Mouse (Mus musculus) thymus, adult 18-20 months (tissue): Measurements from ENCODE around the gene Ppp1r17.

Experiments used
- DNase-seq, 2 experiments: peaks; one replicate each; pipeline ENCODE4 v3.0.0; 2022; ENCODE audit warnings: mixed read lengths in 2 of 2

Gene Ppp1r17

DNA sequence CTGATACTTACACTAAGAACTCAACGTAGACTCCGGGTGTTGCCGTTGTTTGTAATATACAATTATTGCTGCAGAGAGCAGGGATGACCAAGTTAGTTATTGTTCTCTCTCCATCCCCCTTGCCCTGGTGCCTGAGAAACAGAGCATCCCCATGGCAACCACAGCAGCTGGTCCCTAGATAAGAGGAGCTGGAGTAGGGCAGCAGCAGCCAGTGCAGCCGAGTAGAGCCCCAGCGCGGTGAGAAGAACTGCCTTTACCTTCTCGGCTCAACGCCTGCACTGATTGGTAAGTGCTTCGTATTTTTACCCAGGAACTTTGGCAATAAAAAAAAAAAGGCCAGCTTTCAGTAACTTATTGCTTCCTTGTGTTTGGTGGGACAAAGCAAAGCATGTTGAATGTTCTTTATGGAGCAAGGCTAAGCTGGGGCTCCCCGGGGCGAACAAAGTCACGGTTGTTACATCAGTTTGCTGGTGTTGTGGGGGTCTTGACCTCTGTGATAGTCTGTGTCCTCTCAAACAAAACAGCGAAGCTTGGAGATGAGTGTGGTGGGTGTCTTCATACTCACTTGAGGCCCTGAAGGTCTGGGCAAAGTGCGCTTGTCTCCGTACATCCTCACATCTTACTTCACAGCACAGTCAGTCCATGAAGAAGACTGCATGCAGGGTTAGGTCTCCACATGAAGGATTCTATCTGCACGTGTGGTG, at the start of gene Ppp1r17:
Gene Ppp1r17, plus strand, starts transcription at position 207 of the 704 bp plus-strand sequence.
- DNase-seq = no peak

GRCm38 (mm10) chr6:55972998-55973397, 44.3 kb upstream of the Ppp1r17 start:
- DNase-seq = no peak

GRCm38 (mm10) chr6:55979766-55980165, 37.5 kb upstream of the Ppp1r17 start:
- no peak for DNase-seq

- DNase-seq = no peak
Observed at GRCm38 (mm10) chr6:56008711-56009110, 8.6 kb upstream of the Ppp1r17 start.

DNA sequence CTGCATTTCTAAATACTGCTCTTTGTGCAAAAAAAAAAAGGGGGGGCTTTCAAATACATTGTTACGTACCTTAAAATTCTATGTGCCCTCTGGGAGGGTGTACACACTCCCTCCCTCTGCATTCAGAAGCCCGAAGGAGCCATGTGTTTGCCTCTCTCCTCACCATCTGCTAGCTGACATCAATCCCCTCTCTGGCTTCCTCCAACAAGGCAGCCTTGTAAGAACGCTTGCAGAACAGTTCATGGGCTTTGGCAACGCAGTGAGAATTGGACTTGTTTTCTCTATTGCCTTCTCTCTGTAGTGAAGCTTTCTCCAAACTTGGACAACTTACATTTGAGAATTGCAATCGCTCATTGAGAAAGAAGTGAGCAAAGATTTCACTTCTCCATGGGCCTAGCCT, 4.9 kb upstream of the Ppp1r17 start:
- DNase-seq = no peak

DNA sequence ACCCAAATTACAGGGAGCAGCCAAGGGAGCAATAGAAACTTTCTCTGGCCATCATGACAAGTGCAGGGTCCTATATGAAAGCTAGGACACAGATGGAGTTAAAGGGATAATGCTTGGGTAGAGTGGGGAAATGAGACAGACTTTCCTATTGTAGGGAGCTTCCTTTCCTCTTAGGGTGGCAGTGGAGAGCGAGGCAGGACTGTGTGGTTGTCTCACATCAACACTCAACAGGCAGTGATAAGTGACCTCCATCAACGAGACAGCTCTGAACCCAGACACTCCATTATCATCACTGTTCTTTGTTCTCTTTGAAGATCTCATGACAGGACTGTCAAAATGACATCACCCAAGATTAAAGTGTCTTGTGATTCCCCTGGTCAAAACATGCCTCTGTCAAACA, 2.3 kb downstream of the Ppp1r17 start:
- no peak for DNase-seq

DNA sequence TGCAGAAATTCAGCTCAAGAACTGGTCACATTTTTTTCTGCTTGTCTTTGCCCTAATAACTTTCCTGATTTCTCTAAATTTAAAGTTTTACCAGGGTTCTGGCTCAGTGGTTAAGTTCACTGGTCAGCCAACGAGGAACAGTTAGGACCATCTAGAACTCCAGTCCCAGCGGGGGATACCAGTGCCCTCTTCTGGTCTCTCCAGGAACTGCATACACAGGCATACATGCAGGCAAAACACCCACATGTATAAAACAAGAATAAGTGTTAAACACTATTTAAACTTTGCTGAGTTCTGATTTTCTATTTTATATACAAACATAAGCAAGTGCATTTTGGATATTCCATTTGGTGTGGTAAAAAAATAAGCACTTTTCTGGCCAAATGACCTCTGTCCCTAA, 8.2 kb downstream of the Ppp1r17 start:
- DNase-seq = no peak

- no peak for DNase-seq
Observed at GRCm38 (mm10) chr6:56027318-56027717, 10.0 kb downstream of the Ppp1r17 start.

- no peak for DNase-seq
Observed at GRCm38 (mm10) chr6:56027966-56028365, 10.7 kb downstream of the Ppp1r17 start.

- no peak for DNase-seq
Observed at GRCm38 (mm10) chr6:56029986-56030385, 12.7 kb downstream of the Ppp1r17 start.

DNA sequence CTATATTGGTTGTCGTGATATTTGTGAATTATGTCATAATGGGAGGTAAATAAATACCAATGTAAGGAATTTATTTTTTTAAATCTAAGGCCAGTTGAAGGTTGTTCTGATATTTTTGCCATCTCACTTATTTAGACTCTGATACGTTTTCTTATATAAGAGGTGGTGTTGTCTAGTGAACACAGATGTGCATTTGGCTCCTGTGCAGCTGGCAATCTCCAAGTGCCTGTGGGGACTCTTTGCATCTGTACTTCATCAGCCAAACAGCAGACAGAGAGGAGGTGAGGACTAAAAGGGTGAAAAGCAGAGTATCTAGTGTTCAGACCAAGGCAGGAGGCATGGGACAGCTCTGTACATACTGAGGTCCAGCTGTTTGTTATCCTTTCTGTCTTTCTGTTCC, 14.9 kb downstream of the Ppp1r17 start:
- DNase-seq = no peak

DNA sequence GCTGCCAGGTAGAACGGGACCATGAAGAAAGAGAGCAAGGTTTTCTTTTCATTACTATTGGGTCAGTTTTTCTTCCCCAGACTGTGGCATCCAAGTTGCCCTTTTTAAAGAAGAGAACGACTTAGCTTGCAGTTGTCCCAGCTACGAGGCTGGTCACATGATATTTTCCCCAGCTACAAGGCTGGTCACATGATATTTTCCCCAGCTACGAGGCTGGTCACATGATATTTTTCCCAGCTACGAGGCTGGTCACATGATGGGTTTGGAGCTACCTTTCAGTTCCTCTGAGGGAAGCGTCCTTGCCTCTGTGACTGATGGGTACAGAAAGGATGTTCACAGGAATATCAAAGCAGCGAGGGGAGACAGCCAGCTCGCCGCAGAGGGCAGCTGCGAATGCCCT, 17.8 kb downstream of the Ppp1r17 start:
- DNase-seq = no peak

- no peak for DNase-seq
Observed at GRCm38 (mm10) chr6:56039476-56040055, 22.3 kb downstream of the Ppp1r17 start.

- no peak for DNase-seq
Observed at GRCm38 (mm10) chr6:56044270-56044669, 27.0 kb downstream of the Ppp1r17 start.

- DNase-seq = no peak
Observed at GRCm38 (mm10) chr6:56044716-56045115, 27.4 kb downstream of the Ppp1r17 start.

- no peak for DNase-seq
Observed at GRCm38 (mm10) chr6:56048580-56048979, 31.3 kb downstream of the Ppp1r17 start.

DNA sequence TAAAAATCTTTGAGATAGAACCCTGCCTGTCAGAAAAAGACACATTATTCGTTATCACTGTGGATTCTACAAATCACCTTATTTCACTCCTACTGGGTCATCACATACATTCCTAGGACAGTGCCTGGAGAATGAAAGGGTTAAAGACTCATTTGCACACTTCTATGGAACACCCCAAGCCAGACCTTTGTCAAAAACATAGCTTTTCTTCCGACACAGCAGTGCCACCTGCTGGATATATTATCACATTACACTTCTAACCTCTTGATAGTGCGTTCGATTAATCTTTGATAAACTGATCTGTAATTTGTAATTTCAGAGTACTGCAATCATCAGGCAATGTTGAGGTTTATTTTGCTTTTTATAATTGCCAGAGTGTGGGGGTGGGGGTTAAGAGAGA, 31.8 kb downstream of the Ppp1r17 start:
- DNase-seq = no peak

DNA sequence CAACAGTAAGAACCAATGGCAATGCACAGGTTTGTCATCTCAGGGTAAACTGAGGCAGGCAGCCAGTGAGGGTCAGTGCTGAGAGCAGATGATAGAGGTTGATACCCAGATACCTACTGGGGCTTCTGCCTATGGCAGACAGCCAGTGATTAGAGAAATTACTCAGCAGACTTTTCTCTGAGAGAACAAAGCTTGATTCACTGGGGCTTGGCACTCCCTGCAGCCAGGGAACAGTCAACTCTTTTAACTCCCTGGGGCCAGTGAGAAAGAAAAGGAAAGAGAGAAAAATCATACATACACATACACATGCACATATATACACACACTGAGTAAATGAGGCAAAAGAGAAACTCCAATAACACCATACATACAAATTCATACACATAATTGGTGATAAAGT, 46.4 kb downstream of the Ppp1r17 start:
- DNase-seq = no peak

DNA sequence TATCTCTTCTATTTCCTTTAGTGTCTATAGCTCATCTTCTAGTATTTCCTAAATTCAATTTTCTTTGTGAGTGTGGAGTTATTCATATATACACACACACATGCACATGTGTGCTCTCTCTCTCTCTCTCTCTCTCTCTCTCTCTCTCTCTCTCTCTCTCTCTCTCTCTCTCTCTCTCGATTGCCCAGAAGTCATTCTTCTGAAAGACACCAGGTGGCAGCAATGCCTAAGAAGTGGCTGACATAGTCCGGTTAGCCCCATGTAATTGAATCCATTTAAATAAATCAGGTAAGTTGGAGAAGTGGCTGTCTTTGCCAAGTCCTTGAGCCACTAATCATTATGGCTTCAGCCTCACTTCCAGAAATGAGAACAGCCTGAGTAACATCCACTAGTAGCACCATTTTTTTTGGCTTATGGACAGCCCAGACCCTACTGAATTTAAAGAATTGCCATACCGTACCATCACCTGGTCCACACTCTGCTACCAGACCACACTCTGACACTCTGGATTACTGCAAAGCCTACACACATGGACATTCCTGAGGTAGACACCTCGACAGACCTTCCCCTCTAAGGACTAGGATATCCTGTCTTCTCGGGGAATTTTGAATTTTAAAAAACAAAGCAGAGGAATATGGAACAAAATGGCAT, 49.5 kb downstream of the Ppp1r17 start:
- DNase-seq = no peak

- no peak for DNase-seq
Observed at GRCm38 (mm10) chr6:56068516-56068915, 51.2 kb downstream of the Ppp1r17 start.

DNA sequence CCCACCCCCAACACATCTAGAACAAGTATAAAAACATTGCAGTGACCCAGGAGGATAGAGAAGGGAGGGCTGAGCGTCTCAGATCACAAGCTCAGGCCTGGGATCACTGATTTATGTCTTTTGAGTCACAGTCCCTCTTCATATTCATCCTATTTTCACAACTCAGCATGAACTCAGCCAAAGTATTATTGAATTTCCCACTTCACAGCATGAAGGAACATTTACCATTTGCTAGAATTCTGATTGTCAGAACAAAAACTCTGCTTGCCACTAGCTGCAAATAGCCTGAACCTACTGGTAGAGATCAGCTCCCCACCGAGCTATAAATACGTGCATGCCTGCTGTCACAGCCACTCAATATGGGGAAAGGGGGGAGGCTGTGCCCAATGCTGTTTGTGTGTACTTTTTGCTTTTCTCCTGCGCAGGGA, 59.1 kb downstream of the Ppp1r17 start:
- DNase-seq = no peak
